Mouse (Mus musculus): Measurements from ENCODE around the gene Olfr1299.

The Olfr1299 gene

DNA sequence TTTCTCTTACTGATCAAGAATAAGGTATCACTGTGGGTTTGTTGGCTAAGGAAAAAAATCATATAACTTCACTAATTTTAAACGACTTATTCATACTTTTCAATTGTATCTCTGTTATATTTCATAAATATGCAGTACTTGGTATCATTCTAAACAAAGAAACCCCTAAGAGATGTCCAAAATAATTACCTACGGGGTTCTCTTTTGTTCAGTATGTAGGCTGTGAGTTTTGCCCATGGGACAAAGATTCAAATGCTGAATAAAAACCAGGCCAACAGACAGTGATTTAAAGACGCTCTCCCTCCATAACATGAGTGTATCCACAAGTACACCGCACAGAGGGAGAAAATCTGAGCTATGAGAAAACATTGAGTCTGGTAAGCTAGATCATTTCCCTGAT lies at the start of gene Olfr1299:
Olfr1299 (plus strand) TSS at position 301 of the 400 bp plus-strand sequence.
- no peak for DNase-seq (ENCODE audit: low spot score in 2 of 2)

DNA sequence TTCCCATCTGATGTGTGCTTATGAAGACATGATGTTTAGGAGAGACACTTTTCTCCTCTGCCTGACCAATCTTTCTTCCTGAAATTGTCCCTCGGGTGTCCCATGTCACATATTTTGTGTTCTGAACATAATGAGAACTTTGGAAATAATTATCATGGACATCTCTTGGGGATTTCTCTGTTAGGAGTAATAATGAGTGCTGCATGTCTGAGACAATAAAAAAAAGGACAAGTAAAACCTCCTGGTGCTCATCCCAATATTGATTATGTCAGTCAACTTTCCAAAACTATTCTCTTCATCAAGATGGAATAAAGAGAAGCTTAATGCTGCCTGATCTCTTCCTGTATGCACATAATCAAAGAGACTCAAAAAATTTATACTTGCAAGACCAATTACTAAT lies 34.8 kb upstream of the Olfr1299 start, which contains the start of gene Olfr1297:
Olfr1297 (minus strand) TSS at position 101 of the 400 bp plus-strand sequence.
- DNase-seq (ENCODE audit: low spot score in 2 of 2): no peak

DNA sequence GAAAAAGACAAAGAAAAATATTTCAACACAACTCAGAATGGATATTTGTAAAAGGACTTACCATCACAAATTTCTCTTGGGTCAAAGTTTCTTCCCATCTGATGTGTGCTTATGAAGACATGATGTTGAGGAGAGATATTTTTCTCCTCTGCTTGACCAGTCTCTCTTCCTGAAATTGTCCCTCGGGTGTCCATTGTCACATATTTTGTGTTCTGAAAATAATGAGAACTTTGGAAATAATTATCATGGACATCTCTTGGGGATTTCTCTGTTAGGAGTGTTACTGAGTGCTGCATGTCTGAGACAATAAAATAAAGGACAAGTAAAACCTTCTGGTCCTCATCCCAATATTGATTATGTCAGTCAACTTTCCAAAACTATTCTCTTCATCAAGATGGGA lies 12.1 kb upstream of the Olfr1299 start, which contains the start of gene Olfr1298:
Olfr1298 (minus strand) TSS at position 101 of the 400 bp plus-strand sequence.
- DNase-seq (ENCODE audit: low spot score in 2 of 2): no peak
